Mouse (Mus musculus): Measurements from ENCODE around the gene Rorc.

- TF ChIP-seq USF1 (IDR thresholded peaks at IDR 0.05; ENCODE audit: low read depth, low read length) (no peak), UBTF (IDR thresholded peaks at IDR 0.05; ENCODE audit: low read depth, low read length) (no peak), TCF12 (IDR thresholded peaks at IDR 0.05; ENCODE audit: low read depth, low read length) (no peak)
Observed at GRCm38 (mm10) chr3:94375146-94375545, 2.6 kb downstream of the Rorc start.
